Mouse (Mus musculus): Measurements from ENCODE around the gene Lrmda.

Gene Lrmda

DNA sequence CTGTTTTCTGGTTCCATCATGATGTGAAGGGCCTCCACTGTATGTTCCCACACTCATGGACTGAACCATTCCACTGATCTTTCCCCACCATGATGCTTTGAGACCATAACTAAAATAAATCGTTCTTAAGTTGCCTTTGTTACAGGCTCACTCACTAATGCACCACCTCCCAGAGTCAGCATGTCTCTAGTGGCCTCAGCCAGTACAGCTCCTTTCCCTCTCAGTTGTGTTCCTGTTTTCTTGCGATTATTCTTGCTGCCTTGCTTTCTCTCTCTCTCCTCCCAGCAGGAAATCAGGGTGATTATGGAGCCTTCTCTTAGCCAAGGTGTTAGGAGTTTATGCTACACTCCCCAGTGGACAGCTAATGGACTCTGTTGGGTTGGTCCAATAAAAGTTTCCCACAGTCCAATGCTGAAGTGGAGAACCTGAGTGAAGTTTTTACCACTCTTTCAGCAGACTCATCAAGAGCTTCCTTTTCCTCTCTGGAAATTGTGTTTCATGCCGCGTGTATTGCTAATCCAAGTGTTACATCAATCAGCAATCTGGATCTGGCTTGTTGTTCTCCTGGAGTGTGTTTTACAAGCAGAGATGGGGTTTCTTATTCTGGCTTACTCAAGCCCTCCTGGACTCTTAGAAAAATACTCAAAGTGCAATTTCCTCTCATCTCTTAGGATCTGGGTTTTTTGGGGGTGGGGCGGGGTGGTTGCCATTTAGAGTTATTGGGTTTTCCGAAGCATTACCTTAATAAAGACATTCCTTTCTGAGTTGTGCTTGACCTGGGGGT, 490.4 kb downstream of the Lrmda start:
- no peak for DNase-seq (ENCODE audit: low read depth, low spot score)

DNA sequence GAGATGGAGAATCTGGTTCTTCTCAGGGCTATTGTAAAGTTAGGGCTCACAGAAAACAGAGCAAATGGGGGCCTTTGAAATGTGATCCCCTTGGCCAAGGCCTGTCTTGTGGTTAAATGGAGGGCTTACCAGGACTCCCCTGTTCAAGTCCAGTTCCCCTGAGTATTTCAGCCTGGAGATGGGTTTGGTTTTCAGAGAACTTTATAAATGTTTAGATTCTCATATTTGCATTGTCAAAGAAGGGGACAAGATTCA, 490.9 kb downstream of the Lrmda start:
- no peak for DNase-seq (ENCODE audit: low read depth, low spot score)

DNA sequence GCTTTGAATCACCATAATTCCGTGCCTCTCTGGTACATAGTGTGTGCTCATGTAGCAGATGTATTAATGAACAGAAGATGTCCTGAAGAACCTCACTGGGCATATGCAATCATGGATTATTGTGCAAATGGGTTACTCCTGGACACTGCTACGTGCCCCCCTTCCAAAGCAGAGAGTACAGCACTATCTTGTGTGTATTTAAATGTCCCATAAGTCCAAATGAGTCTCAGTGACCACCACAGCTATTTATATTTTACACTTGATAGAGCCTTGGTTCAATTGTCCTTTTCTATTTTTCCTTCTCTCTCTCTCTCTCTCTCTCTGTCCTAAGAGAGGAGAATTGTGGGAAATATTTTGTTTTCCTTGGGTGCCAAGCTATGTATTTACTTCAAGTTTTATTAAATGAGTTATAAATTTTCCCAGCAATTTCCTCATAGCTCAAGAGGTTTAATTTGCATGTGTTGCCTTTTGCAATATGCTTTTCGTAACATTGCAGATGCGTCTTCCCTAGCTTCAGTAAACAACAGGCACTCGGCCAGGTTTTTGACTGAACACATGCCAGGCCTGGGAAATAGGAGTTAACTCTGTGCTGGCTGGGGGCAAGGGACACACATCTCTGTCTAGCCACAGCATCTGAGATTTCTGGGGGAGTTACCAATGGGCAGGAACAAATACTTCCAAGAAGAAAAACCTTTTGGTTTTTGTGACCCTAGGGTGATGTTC, 495.0 kb downstream of the Lrmda start:
- no peak for DNase-seq (ENCODE audit: low read depth, low spot score)

DNA sequence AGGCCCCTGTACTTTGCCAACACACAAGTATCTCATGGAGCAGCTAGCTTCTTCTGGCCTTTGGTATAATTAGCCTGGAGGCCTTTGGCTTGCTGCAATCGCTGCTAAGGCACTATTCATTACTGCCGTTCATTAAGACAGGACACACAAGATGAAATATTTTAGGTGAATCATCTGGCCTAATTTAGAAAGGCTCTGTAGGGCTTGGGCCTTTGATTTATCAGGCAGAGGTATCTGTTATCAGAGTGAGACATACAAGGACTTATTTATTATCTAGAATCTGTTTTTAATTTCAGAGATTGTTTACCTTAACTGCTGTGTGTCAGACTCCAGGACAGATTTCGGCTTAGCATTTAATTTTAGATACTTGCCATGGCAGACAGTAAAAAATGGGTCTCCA, 511.2 kb downstream of the Lrmda start:
- DNase-seq (ENCODE audit: low read depth, low spot score) = no peak

DNA sequence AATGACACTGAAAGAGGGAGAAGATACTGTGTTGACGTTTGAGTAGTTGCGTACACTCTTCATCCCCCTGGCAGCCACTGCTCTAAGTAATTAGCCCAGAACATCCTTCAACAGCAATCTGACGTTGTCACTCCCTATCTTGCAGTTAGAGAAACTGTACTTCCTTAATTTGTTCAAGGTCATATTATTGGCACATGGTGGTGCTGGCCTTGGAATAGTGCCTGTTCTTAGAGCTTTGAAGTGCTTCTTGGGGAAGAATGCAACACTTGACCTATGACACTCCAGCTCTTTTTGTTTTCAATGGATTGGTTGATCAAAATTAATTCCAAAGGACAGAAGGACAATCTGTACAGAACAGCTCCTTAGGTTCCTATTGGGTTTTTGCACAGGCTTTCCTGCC, 514.0 kb downstream of the Lrmda start:
- no peak for DNase-seq (ENCODE audit: low read depth, low spot score)

DNA sequence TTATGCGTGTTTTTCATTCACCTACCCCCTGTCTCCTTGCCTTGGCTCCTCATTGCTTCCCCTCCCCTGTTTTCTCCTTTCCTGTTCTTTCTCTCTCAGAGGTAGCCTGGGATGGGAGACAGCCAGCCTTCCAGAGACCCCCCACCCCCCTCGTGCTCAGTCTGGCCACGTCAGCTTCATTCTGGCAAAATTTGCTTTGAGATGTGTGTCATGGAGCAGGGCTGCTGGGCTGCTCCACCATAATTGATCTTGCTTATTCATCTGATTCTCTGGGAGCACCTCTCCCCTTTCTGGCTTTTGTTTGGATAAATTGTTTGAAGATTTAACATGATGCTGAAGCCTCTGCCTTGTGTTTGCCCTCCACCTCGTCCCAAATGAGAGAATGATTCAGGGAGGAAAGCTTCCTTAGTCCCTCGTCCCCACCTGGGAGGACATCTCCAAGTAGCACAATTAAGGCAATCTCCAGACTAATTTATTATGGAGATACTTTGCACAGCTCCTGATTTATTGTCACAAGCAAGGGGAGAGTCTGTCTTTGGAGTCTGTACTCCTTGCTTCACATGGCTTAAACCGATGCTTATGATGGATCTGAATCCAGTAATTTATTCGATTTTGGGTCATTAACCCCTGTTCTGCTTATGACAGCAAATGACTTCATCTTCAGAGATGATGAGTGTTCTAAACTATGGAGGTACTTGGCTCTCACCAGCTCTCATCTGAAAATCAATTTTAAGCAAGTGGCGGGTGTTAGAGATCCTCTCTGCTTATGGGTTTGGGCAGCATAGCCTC, 526.6 kb downstream of the Lrmda start:
- no peak for DNase-seq (ENCODE audit: low read depth, low spot score)

DNA sequence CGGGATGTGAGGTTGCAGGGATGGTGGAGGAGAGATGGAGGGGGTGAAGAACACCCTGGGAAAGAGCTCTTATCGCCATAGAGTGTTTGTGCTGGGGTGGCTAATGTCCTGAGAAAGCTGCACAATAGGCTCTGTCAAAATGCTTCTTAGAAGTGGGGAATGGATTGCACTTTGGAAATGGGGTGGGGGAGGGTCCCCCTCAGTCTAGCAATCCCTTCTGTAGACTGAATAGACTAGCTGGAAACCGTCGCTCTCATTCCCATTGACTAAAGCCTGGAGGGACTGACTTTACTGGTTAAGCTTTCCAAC, 527.1 kb downstream of the Lrmda start:
- DNase-seq (ENCODE audit: low read depth, low spot score) = no peak

DNA sequence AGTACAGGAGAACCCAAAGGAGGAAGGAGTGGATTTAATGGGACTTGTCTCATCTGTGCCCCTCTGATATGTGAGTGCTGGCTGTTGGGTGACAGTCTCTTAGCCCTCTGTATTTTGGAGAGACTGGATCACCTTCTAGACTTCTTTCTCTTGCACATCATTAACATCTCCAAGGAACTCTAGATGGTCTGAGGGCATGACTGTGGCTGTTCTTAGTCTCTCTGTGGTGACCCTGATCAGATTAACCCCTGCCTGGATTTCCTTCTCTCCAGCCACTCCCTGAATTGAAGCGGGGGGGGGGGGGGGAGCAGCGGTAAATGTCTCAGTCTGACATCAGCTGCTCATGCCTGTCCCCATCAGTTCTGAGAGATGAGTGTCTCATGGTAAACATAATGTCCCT, 528.8 kb downstream of the Lrmda start:
- no peak for DNase-seq (ENCODE audit: low read depth, low spot score)

DNA sequence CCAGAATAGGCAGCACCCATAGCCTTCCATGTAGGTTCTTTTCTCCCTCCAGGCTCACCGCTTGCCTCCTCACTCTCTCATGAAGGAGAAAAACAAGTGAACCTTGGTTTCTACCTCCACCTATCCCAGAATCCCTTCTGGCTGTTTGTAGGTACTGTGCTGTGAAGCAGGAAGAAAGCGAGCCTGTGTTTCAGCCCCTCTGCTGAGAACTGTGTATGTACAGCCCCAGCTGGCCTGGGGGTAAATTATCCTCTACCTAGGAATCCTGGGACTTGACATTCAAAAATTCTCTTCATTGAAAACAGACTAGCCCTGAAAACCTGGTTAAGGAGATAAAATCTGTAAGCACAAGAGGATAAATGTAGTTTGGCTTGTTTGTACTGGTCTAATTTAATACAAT, 529.7 kb downstream of the Lrmda start:
- no peak for DNase-seq (ENCODE audit: low read depth, low spot score)

DNA sequence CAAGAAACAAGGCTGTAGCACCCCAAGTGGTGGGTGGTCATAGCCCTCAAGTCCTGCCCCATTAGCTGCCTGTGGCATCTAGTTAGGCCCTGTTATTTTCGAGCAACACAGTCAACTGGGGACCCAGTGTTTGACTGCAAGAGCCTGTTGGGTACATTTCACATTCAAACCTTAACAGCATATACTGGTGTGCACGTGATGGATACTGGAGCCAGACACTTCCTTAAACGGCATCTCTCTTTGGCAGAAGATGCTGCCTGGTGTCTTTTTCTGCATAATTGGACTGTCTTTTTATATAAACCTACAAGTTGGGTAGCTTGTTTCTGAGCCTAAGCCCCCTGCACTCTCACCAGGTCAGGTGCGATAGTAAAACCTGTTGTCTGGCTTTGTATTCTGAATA, 532.8 kb downstream of the Lrmda start:
- no peak for DNase-seq (ENCODE audit: low read depth, low spot score)

DNA sequence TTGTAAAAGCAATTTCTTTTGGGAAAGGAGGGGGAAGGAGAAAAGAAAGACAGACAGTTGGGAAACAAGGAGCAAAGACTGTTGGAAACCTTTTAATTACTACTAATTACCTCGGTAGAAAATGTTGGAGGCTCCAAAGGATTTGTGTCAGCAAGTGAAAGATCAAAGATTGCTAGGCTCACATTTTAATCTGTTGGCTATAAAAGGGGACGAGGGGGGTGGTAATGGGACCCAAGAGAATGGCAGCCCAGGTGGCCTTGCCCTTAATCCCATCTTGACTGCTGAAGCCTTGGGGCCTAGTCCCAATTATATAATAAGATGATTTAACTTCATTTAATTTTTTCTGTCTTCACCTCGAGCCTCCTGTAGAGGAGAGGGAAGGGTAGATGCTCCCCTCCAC, 533.3 kb downstream of the Lrmda start:
- no peak for DNase-seq (ENCODE audit: low read depth, low spot score)

DNA sequence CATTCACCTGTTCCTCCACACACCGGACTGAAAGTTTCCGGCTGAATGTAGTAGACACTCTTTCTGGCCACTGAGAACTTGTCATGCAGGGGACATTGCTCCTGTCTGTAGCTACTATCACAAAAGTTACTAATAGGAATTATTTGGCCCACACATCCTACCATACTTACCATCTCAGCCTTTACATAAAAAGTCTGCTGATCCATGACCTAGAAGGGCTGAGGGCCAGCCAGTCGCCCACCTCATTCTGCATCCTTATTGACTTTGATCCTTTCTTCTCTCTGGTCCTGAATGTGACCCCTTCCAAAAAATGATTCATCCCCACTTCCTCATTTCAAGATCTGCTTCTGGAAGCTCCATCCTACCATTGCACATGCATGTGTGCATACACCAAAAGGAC, 534.2 kb downstream of the Lrmda start:
- DNase-seq (ENCODE audit: low read depth, low spot score) = no peak

DNA sequence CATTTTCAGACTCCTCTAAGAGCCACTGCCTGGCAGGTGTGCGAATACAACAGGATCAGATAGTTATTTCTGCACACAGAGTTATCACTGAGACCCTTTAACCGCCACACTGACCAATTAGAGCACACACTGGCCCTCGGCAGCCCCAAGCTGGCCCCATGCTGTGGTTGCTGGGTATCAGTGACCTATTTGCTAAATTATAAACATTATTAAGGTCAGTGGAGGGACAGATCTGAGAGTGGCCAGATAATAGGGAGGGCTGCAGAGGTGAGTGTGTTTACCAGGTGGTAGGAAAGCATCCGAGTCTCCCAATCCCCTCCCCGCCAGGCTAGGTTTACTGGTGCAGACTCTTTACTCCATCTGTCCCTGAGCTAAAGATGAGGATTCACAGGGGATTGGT, 553.0 kb downstream of the Lrmda start:
- no peak for DNase-seq (ENCODE audit: low read depth, low spot score)

DNA sequence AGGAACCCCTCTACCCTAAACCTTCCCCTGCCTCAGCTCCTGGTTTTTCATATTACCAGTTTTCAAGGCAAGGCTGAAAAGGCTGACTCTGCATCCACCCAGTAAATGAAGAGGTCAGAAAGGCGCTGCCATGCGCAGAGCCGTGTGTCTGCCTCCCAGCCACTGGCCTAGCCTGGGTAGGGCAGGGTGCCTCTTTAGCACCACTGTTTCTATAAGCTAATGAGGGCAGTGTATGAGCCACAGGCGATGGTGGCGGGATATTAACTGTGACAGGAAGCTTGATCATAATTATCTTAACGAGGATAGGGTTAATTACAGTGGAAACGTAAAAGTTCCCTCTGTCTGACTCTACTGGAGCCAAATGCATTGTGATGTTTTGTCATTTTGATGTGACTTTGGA, 554.1 kb downstream of the Lrmda start:
- DNase-seq (ENCODE audit: low read depth, low spot score) = no peak

DNA sequence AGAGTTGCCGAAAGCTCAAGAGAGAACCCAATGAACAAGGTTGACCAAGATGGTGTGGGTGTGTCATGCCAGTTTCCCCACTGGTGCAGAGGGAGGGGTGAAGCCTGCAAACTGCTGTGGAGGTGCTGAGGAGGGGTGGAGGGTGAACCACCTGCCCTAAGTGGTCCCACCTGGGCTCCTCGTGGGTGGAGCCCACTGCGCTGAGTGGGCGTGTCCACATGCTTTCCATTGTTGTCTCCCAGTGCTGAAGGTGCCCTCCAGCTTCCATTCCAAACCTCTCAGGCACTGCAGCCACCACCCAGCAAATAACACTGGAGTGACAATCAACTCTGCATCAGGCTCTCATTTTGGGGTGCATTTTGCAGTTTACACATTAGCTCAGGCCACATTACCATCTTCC, 554.5 kb downstream of the Lrmda start:
- DNase-seq (ENCODE audit: low read depth, low spot score) = no peak

DNA sequence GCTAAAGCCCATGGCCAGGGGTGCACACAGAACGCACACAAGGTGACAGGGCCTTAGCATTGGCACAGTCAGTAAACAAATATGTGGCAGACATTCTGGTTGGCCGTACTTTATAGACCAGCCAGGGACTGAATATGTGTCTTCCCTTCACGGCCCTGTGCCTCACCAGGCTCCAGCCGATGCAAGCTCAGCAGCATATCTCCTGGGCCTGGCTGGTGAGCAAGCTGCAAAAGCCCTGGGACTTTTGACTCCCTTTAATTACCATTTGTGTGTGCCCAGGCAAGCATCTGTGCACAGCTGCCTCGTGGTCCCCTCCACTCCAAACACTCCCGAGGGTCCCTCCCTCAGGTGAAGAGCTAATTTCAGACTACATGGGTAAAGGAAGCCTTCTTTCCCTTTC, 556.9 kb downstream of the Lrmda start:
- DNase-seq (ENCODE audit: low read depth, low spot score) = no peak

DNA sequence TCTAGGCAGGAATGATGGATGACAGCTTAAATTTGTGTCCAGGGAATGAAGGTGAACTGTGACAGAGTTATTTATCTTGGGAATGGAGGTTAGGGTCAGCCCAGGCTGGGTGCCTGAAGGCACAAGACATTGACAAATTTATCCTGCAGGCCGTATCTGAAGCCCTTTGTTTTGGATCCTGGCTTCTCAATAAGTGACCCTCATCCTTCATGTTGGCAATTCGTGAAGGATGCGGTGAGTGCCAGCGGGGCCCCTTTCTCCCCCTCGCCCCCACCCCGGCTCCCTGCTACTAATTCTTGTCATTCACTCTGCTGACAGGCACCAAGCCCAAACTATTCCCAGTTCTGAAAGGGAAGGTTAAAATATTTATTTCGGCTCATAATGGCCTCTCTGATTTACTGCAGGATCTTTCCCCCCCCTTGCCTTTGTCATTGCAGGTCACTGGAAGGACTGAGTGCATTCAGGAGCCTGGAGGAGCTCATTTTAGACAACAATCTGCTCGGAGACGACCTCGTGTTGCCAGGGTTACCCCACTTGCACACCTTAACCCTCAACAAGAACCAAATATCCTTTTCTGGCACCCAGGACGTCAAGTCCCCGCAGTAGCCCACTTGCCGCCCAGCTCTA, 558.0 kb downstream of the Lrmda start:
- DNase-seq (ENCODE audit: low read depth, low spot score) = no peak

DNA sequence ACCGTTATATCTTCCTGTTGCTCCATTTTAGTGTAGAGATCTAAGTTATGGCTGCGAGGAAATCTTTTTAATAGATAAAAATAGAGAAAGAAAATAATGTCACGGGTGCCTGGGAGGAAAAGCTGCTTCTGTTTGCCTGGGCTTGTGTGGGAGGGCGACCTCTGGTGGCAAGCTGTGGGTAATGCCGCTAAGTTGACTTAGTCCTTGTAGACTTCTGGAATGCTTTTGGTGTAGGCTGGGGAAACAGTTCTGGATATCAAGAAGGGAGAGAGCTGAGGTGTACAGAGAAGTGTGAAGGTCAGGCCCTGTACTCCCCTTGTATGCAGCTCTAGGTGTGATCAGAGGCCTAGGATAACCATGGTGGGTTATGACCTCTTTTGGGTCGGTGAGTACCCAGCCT, 558.7 kb downstream of the Lrmda start:
- peak; percentile 1 for DNase-seq (ENCODE audit: low read depth, low spot score)

DNA sequence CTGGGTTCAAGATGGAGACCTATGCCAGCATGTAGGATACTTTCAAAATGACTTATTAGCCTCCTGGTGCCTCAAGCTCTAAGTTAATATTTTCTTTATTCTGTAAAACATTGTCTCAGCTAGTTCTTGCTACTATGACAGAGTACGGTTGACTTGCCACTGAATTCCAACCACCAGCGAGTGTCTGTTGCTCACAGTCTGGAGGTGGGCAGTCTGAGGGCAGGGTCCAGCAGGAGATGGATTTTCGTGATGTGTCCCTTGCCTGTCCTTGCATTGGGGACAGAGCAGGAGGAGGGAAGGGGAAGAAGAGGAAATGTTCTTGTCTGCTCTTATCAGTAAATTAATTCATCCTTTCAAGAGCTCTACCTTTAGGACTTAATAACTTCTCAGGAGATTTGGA, 559.5 kb downstream of the Lrmda start:
- no peak for DNase-seq (ENCODE audit: low read depth, low spot score)

DNA sequence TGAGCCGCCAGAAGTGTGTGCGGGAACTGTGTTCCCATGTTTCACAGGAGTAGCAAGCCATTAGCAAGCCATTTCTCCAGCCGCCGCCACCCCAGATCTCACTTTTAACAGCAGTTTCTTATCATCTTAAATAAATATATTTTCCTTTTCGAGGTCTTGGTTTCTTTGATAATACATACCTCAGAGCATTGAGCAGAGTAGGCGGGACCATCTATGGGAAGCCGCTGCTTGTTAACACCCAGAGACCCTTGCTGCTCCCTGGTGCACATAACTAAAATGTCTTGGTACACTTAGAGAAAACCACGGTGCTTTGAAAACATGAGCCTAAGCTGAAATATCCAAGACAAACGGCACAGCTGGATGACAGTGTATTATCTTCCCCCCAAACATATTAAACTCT, 562.6 kb downstream of the Lrmda start:
- DNase-seq (ENCODE audit: low read depth, low spot score) = no peak

DNA sequence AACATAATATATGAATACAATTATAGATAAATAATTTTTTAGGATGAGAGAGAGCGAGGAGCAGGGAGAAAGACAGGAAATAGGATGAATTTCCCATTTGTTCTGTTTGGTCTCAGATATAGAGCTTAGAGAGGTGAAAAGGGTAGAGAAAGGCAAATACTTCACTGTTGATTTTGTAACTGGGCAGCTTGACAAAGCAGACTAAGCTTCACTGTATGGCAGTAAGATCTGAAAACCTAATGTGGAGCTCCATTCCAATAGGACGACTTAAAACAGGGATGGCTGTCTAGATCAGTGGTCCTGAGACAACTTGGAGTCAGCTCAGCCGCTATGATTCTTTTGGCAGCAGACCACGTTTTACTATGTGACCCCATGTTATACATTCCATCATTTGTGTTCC, 566.8 kb downstream of the Lrmda start:
- no peak for DNase-seq (ENCODE audit: low read depth, low spot score)

DNA sequence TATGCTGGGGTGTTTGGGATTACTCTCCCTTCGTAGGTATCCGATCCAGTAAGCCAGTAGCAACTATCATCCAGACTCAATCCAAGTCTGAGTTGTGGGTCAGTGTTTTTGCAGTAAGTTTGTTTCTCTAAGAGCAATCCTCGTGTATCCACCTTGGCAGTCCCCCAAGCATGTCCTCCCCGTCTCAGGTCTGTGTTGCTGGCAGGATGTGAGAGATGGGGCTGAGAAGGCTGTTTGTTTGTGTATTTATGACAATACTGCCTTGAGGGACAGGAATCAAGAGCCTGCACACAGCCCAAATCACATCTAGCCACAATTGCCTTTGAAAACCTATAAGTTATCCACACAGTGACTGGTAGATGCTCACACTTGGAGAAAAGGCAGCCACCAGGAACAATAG, 567.3 kb downstream of the Lrmda start:
- DNase-seq (ENCODE audit: low read depth, low spot score) = no peak

Data from A20 (cell line).